Mouse (Mus musculus) embryonic fibroblast, embryonic 13.5 days (primary cell): Measurements from ENCODE around the gene Nsd2.

Experiments used
- CTCF ChIP-seq: IDR thresholded peaks from 2 replicates; pipeline ENCODE4 v1.5.1; 2011; ENCODE audit warnings: mild to moderate bottlenecking, control low read depth, low read length, moderate library complexity, borderline replicate concordance; ENCODE audit not compliant: insufficient read depth
- POLR2A ChIP-seq: IDR thresholded peaks from 2 replicates; pipeline ENCODE4 v1.6.1; 2011; ENCODE audit warnings: low read depth, mild to moderate bottlenecking, control low read depth, low read length, moderate library complexity

DNA sequence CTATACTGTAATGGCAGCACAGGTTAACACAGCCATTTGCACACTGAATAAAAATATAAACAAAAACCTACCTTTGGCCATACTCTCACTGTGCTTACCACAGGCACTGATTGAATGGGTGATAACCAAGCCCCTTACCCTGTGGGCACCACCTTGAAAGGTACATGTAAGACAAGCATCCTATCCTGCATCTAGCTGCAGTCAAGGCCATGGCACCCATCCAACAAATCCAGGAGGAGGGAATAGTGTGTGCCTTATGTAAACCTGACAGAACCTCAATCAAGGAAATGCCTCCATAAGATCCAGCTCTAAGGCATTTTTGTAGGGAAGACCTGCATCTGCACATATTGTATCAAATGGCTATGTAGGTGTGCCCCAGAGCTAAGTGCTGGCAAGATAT is 105.6 kb downstream of the Nsd2 start:
- TF ChIP-seq CTCF (no peak), POLR2A (no peak)
